Mouse (Mus musculus) hindbrain, embryonic 14.5 days (tissue): ENCODE measurements at regions not wholly inside any gene's neighbourhood (a gene's known extent, or its start where the extent isn't known, plus 50 kb on each side); places are given as distances from the start of the nearest gene placed in this dataset.

Experiments
- ATAC-seq: fragments of 200-750 bp; cut with Nextera tagmentation; 2 replicates; pipeline ENCODE4 v1.8.0; 2017; ENCODE audit warnings: moderate number of reproducible peaks, mild to moderate bottlenecking, moderate TSS enrichment, moderate library complexity; ENCODE audit not compliant: low FRiP score
- DNase-seq: peaks from one replicate; pipeline ENCODE4 v3.0.0-alpha.2; 2015; ENCODE audit warnings: low spot score
- H3K27ac ChIP-seq: fragments of 300-500 bp; sonication (generic); 2 replicates; pipeline ENCODE4 v1.5.1; 2014; ENCODE audit warnings: mild to moderate bottlenecking, moderate library complexity
- H3K27me3 ChIP-seq: fragments of 300-500 bp; sonication (generic); 2 replicates; pipeline ENCODE4 v1.6.1; 2014; ENCODE audit warnings: mild to moderate bottlenecking, low read length, mixed read lengths; ENCODE audit not compliant: control insufficient read depth, insufficient read depth
- H3K36me3 ChIP-seq: fragments of 300-500 bp; sonication (generic); replicated peaks from 2 replicates; pipeline ENCODE4 v1.6.1; 2014; ENCODE audit not compliant: control insufficient read depth, insufficient read depth
- H3K4me1 ChIP-seq: fragments of 300-500 bp; sonication (generic); replicated peaks from 2 replicates; pipeline ENCODE4 v1.6.1; 2014; ENCODE audit warnings: antibody characterized with exemption, low read length, mixed read lengths; ENCODE audit not compliant: control insufficient read depth, insufficient read depth
- H3K4me2 ChIP-seq: fragments of 300-500 bp; sonication (generic); replicated peaks from 2 replicates; pipeline ENCODE4 v1.6.1; 2014; ENCODE audit warnings: mild to moderate bottlenecking, moderate library complexity
- H3K4me3 ChIP-seq: fragments of 300-500 bp; sonication (generic); replicated peaks from 2 replicates; pipeline ENCODE4 v1.5.1; 2014; ENCODE audit warnings: mild to moderate bottlenecking, low read length
- H3K9ac ChIP-seq: fragments of 300-500 bp; sonication (generic); 2 replicates; pipeline ENCODE4 v1.6.1; 2014
- H3K9me3 ChIP-seq: fragments of 300-500 bp; sonication (generic); 2 replicates; pipeline ENCODE4 v1.6.1; 2016; ENCODE audit warnings: low read length; ENCODE audit not compliant: control insufficient read depth
- WGBS: fragments of 180-500 bp; shearing (Covaris S2); extraction: QIAGEN DNeasy Blood & Tissue Kit; methylation state at CpG from one replicate; pipeline ENCODE4 v1.1.7; 2014; 5-methylcytosine and 5-hydroxymethylcytosine counted together

DNA sequence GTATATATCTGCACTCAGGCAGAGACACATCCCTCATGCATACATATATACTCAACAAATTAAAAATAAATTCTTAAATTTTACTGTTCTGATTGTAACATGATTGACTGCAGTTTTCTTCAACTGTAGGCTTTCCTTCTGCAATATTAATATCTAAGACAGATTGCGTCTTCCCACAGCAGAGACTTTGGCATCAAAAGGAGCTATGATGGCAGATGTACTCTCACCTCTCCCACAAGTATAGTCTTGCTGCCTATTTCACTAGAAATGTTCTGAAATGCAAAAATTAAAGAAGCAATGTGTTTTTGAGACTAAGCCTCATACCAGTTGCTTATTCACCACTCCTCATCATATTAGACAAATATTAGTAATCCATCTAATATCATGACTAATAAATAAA lies 356.5 kb downstream of the Dnah5 start:
- DNase-seq (no peak), ATAC-seq (no peak)
- Histone ChIP-seq H3K9me3 (no peaks in the 10 kb centered on the region), H3K36me3 (no peaks in the 10 kb centered on the region), H3K4me1 (no peaks in the 10 kb centered on the region), H3K4me3 (no peak overlapping the region), H3K4me2 (no peak overlapping the region), H3K27ac (no peak overlapping the region), H3K9ac (no peak overlapping the region), H3K27me3 (no peaks in the 10 kb centered on the region)
- 92% methylated on average over 1 of the region's 1 CpGs for WGBS

- Histone ChIP-seq H3K9ac (no peak overlapping the region), H3K4me1 (no peaks in the 10 kb centered on the region), H3K4me3 (no peak overlapping the region), H3K9me3 (no peaks in the 10 kb centered on the region), H3K27ac (no peak overlapping the region), H3K27me3 (no peaks in the 10 kb centered on the region), H3K4me2 (no peak overlapping the region), H3K36me3 (no peaks in the 10 kb centered on the region)
- DNase-seq, result no peak
- no peak for ATAC-seq
Observed at GRCm38 (mm10) chr15:28595294-28595693, 391.7 kb downstream of the Dnah5 start.

GRCm38 (mm10) chr15:28595725-28596124 lies 392.2 kb downstream of the Dnah5 start:
- no peak for DNase-seq

DNA sequence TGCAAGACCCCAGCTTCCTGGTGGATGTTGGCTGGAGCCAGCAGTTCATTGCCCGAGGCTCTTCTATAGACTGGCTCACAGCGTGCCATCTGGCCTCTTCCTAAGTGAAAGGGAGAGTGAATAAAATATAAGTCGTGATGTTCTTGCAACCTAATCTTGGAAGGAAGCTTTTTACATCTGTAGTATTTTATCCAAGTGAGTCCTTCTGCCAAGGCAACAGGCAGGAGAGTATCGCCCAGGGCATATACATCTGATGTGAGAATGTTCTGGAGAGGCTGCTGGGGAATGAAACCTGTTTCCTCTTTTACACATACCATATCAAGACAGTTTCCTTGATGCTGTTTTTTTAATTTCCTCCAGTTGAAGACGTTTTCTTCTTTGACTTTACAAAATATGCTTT lies 396.6 kb downstream of the Dnah5 start:
- Histone ChIP-seq H3K4me3 (no peak overlapping the region), H3K27ac (no peak overlapping the region), H3K27me3 (no peaks in the 10 kb centered on the region), H3K4me2 (no peak overlapping the region), H3K9ac (no peak overlapping the region), H3K36me3 (no peaks in the 10 kb centered on the region), H3K4me1 (no peaks in the 10 kb centered on the region), H3K9me3 (no peaks in the 10 kb centered on the region)
- 64% methylated on average over 5 of the region's 5 CpGs for WGBS
- ATAC-seq, result no peak
- no peak for DNase-seq

More at GRCm38 (mm10) chr15:28595725-28596124, 392.2 kb downstream of the Dnah5 start:
- ATAC-seq, result no peak
- H3K27ac ChIP-seq, result no peak overlapping the region
- H3K9me3 ChIP-seq, result no peaks in the 10 kb centered on the region
- H3K36me3 ChIP-seq, result no peaks in the 10 kb centered on the region
- H3K27me3 ChIP-seq, result no peaks in the 10 kb centered on the region
- H3K4me3 ChIP-seq, result no peak overlapping the region
- 62% methylated on average over 4 of the region's 4 CpGs for WGBS
- no peaks in the 10 kb centered on the region for H3K4me1 ChIP-seq
- H3K4me2 ChIP-seq, result no peak overlapping the region
- no peak overlapping the region for H3K9ac ChIP-seq

DNA sequence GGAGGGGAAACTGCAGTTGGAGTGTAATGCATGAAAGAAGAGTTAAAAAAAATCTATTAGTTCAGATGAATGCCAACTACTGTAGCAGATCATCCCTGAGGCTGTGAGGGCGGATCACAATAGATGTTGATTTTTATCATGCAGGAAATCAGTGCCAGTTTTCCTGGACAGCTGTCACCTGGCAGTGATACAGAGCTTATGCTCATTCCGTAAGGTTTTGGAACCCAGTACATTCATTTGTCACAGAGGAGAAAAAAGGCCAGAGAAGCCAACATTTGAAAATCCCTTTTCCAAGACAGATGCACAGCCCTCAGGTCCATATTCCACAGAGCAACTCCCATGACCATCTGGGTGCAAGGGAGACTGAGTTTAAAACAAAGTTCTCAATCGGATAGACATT lies 412.1 kb downstream of the Dnah5 start:
- H3K9ac ChIP-seq, result no peak overlapping the region
- no peaks in the 10 kb centered on the region for H3K4me1 ChIP-seq
- no peaks in the 10 kb centered on the region for H3K9me3 ChIP-seq
- no peak overlapping the region for H3K27ac ChIP-seq
- DNase-seq, result no peak
- no peaks in the 10 kb centered on the region for H3K27me3 ChIP-seq
- no peak overlapping the region for H3K4me2 ChIP-seq
- H3K4me3 ChIP-seq, result no peak overlapping the region
- no peaks in the 10 kb centered on the region for H3K36me3 ChIP-seq
- ATAC-seq, result no peak
- 82% methylated on average over 3 of the region's 3 CpGs for WGBS

DNA sequence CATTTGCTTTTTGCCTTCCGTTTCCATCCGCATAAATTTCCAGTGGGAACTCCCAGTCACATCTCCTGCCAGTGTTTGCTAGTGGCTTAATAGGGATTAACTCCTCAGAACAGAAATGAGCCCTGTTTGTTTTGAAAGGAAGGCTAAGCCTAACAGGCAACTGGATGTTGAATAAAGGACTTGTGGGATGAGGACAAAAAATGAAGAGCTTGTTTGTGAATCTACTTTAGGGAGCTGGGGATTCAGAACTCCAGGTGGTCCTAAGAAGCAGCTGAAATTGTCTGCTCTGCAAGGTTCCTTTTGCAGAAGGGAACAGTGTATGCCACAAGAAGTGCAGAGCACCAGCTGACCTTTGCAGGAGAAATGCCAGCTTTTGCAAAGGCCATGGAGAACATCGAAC lies 436.8 kb downstream of the Dnah5 start:
- no peak overlapping the region for H3K4me3 ChIP-seq

DNA sequence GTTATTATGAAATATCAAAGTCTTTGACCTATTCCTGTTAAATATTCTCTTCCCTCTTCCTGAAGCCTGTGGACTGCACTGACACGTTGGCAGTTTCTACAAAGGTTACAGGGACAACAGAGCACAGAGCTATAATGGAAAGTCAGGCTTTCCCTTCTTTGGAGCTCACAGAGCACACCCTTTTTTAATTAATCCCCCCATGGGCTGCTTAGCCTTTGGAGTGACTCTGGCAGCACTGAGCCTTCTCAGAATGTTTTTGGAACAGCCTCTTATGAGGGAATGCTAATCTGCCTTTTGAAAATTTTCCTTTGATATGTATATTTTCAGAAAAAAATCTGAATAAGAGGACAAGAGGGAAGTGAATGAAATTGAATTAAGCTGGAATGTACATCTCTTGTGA lies 441.6 kb downstream of the Dnah5 start:
- Histone ChIP-seq H3K4me2 (no peak overlapping the region), H3K4me1 (no peaks in the 10 kb centered on the region), H3K36me3 (no peaks in the 10 kb centered on the region), H3K9me3 (no peaks in the 10 kb centered on the region), H3K4me3 (no peak overlapping the region), H3K27me3 (no peaks in the 10 kb centered on the region), H3K27ac (no peak overlapping the region), H3K9ac (no peak overlapping the region)
- DNase-seq (no peak), ATAC-seq (no peak)
- 32% methylated on average over 1 of the region's 1 CpGs for WGBS

More for the DNA sequence above, 436.8 kb downstream of the Dnah5 start:
- DNase-seq, result no peak
- no peak overlapping the region for H3K27ac ChIP-seq
- no peaks in the 10 kb centered on the region for H3K4me1 ChIP-seq
- 47% methylated on average over 3 of the region's 3 CpGs for WGBS
- no peaks in the 10 kb centered on the region for H3K36me3 ChIP-seq
- H3K9ac ChIP-seq, result no peak overlapping the region
- no peak overlapping the region for H3K4me2 ChIP-seq
- H3K9me3 ChIP-seq, result no peaks in the 10 kb centered on the region
- ATAC-seq, result no peak
- no peaks in the 10 kb centered on the region for H3K27me3 ChIP-seq

DNA sequence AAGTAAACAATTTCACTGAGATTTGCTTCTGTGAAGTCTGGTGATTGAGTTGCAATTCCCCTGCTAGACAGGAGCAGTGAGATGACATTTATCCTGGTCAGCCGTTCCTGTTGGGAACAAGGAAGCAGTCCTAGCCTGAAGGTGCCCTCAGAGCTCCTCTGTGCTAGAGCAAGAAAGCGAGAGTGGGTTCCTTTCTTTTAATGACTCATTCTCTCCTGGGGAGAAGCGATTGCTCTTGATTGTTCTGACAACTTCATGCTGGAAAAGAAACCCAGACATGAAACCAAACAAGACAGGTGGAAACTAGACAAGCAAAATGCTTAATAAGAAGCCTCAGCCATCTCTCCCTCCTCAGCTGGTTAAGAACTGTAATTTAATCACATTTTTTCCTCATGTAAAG lies 450.4 kb downstream of the Dnah5 start:
- no peaks in the 10 kb centered on the region for H3K4me1 ChIP-seq
- no peak for DNase-seq
- no peaks in the 10 kb centered on the region for H3K9me3 ChIP-seq
- H3K27me3 ChIP-seq, result no peaks in the 10 kb centered on the region
- H3K9ac ChIP-seq, result no peak overlapping the region
- no peaks in the 10 kb centered on the region for H3K36me3 ChIP-seq
- H3K4me2 ChIP-seq, result no peak overlapping the region
- no peak overlapping the region for H3K27ac ChIP-seq
- WGBS, result 66% methylated on average over 3 of the region's 3 CpGs
- no peak for ATAC-seq
- no peak overlapping the region for H3K4me3 ChIP-seq

- H3K9ac ChIP-seq, result no peak overlapping the region
- no peaks in the 10 kb centered on the region for H3K9me3 ChIP-seq
- DNase-seq, result peak; percentile 57
- no peak overlapping the region for H3K4me2 ChIP-seq
- no peak overlapping the region for H3K27ac ChIP-seq
- ATAC-seq, result 0 out of 2 replicates have a peak, but pooled peaks have one; percentile 46
- WGBS, result 85% methylated on average over 6 of the region's 6 CpGs
- H3K4me3 ChIP-seq, result no peak overlapping the region
- H3K27me3 ChIP-seq, result no peaks in the 10 kb centered on the region
- H3K4me1 ChIP-seq, result no peaks in the 10 kb centered on the region
- no peaks in the 10 kb centered on the region for H3K36me3 ChIP-seq
Observed at GRCm38 (mm10) chr15:28663847-28664602, 460.5 kb downstream of the Dnah5 start.
